Mouse (Mus musculus) neural tube, embryonic 13.5 days (tissue): ENCODE results near the gene Slc35c2. TPM values are rescaled to one million over a fixed set of nuclear protein-coding genes. Genes with fewer than 3 reads are reported as not detected.

Experiments
- ATAC-seq: fragments of 200-750 bp; cut with Nextera tagmentation; 2 replicates; pipeline ENCODE4 v1.8.0; 2017; ENCODE audit warnings: low read depth, mild to moderate bottlenecking, moderate TSS enrichment, moderate library complexity
- H3K27ac ChIP-seq: fragments of 300-500 bp; sonication (generic); replicated peaks from 2 replicates; pipeline ENCODE4 v1.5.1; 2015; ENCODE audit warnings: moderate library complexity, mild to moderate bottlenecking, inconsistent platforms
- H3K27me3 ChIP-seq: fragments of 300-500 bp; sonication (generic); 2 replicates; pipeline ENCODE4 v1.6.1; 2015; ENCODE audit warnings: mild to moderate bottlenecking, inconsistent platforms
- H3K36me3 ChIP-seq: fragments of 300-500 bp; sonication (generic); 2 replicates; pipeline ENCODE4 v1.6.1; 2015; ENCODE audit warnings: mild to moderate bottlenecking, inconsistent platforms
- H3K4me1 ChIP-seq: fragments of 300-500 bp; sonication (generic); replicated peaks from 2 replicates; pipeline ENCODE4 v1.6.1; 2015; ENCODE audit warnings: inconsistent platforms
- H3K4me2 ChIP-seq: fragments of 300-500 bp; sonication (generic); 2 replicates; pipeline ENCODE4 v1.6.1; 2015; ENCODE audit warnings: inconsistent platforms, mild to moderate bottlenecking, moderate library complexity
- H3K4me3 ChIP-seq: fragments of 300-500 bp; sonication (generic); 2 replicates; pipeline ENCODE4 v1.5.1; 2015; ENCODE audit warnings: mild to moderate bottlenecking, inconsistent platforms
- H3K9ac ChIP-seq: fragments of 300-500 bp; sonication (generic); 2 replicates; pipeline ENCODE4 v1.6.1; 2015; ENCODE audit warnings: moderate library complexity, mild to moderate bottlenecking, inconsistent platforms
- H3K9me3 ChIP-seq: fragments of 300-500 bp; sonication (generic); 2 replicates; pipeline ENCODE4 v1.6.1; 2016; ENCODE audit warnings: inconsistent platforms
- WGBS: fragments of 180-500 bp; shearing (Covaris S2); methylation state at CpG from one replicate; pipeline ENCODE4 v1.1.7; 2015; 5-methylcytosine and 5-hydroxymethylcytosine counted together
- polyA plus RNA-seq: library from polyadenylated mRNA; unstranded; fragments of >200 nt; fragmentation: Nextera tagmentation; extraction: Ambion mirVana; gene quantifications from 2 replicates; pipeline ENCODE4 v1.2.1, GENCODE M21; 2015

Slc35c2 gene
- polyA plus RNA-seq, 1 experiment from 2014 or later = 57.3 TPM

- no peak for ATAC-seq
- Histone ChIP-seq H3K4me3 (no peak overlapping the region), H3K27me3 (peaks cover 24% of the 10 kb centered on the region), H3K4me1 (peaks cover 81% of the 10 kb centered on the region), H3K9ac (no peak overlapping the region), H3K9me3 (no peaks in the 10 kb centered on the region), H3K4me2 (no peak overlapping the region), H3K36me3 (no peaks in the 10 kb centered on the region), H3K27ac (peak overlapping the region; percentile 62; the same call in 1 of the 2 replicates)
- WGBS = 89% methylated on average over 22 of the region's 22 CpGs
Measured at GRCm38 (mm10) chr2:165321981-165322735, 34.5 kb upstream of the Slc35c2 start.

- Histone ChIP-seq H3K4me1 (peaks cover 85% of the 10 kb centered on the region), H3K4me3 (no peak overlapping the region), H3K9me3 (no peaks in the 10 kb centered on the region), H3K9ac (no peak overlapping the region), H3K36me3 (no peaks in the 10 kb centered on the region), H3K27ac (peak overlapping the region; percentile 62), H3K4me2 (peak overlapping the region; percentile 14; the same call in 1 of the 2 replicates), H3K27me3 (peaks cover 24% of the 10 kb centered on the region)
- ATAC-seq = no peak
- whole genome bisulfite sequencing = 58% methylated on average over 8 of the region's 8 CpGs
Measured at GRCm38 (mm10) chr2:165321381-165321888, 33.8 kb upstream of the Slc35c2 start.

GRCm38 (mm10) chr2:165320531-165321150 is 33.0 kb upstream of the Slc35c2 start:
- Histone ChIP-seq H3K9ac (no peak overlapping the region), H3K27me3 (peaks cover 25% of the 10 kb centered on the region), H3K4me1 (peaks cover 90% of the 10 kb centered on the region), H3K4me2 (no peak overlapping the region), H3K36me3 (peaks cover 5% of the 10 kb centered on the region), H3K27ac (peak overlapping the region; percentile 62), H3K9me3 (no peaks in the 10 kb centered on the region), H3K4me3 (no peak overlapping the region)
- 77% methylated on average over 12 of the region's 12 CpGs for WGBS
- ATAC-seq = no peak

- no peak for ATAC-seq
- H3K27ac ChIP-seq = peak overlapping the region; percentile 46; the same call in 1 of the 2 replicates
- WGBS = 60% methylated on average over 4 of the region's 4 CpGs
- peaks cover 32% of the 10 kb centered on the region for H3K27me3 ChIP-seq
- peaks cover 85% of the 10 kb centered on the region for H3K4me1 ChIP-seq
- no peak overlapping the region for H3K9ac ChIP-seq
- H3K4me3 ChIP-seq = no peak overlapping the region
- no peak overlapping the region for H3K4me2 ChIP-seq
- no peaks in the 10 kb centered on the region for H3K9me3 ChIP-seq
- H3K36me3 ChIP-seq = peaks cover 17% of the 10 kb centered on the region
Measured at GRCm38 (mm10) chr2:165319503-165319902, 31.8 kb upstream of the Slc35c2 start.

- no peak for ATAC-seq
- peaks cover 33% of the 10 kb centered on the region for H3K27me3 ChIP-seq
Measured at GRCm38 (mm10) chr2:165318941-165319340, 31.3 kb upstream of the Slc35c2 start.

GRCm38 (mm10) chr2:165317621-165318263 is 30.1 kb upstream of the Slc35c2 start:
- H3K9ac ChIP-seq = peak overlapping the region; percentile 70
- no peak overlapping the region for H3K4me3 ChIP-seq
- H3K27ac ChIP-seq = peak overlapping the region; percentile 96
- H3K4me1 ChIP-seq = peaks cover 72% of the 10 kb centered on the region
- ATAC-seq = no peak; the same call in 1 of the 2 replicates
- peak overlapping the region; percentile 22 for H3K4me2 ChIP-seq
- H3K36me3 ChIP-seq = peaks cover 34% of the 10 kb centered on the region
- no peaks in the 10 kb centered on the region for H3K9me3 ChIP-seq
- 50% methylated on average over 16 of the region's 16 CpGs for WGBS
- H3K27me3 ChIP-seq = peaks cover 34% of the 10 kb centered on the region

More at GRCm38 (mm10) chr2:165318941-165319340, 31.3 kb upstream of the Slc35c2 start:
- Histone ChIP-seq H3K9ac (no peak overlapping the region), H3K27ac (peak overlapping the region; percentile 24; the same call in 1 of the 2 replicates), H3K4me2 (no peak overlapping the region), H3K4me3 (no peak overlapping the region), H3K36me3 (peaks cover 22% of the 10 kb centered on the region), H3K4me1 (peaks cover 79% of the 10 kb centered on the region), H3K9me3 (no peaks in the 10 kb centered on the region)
- WGBS = 84% methylated on average over 7 of the region's 7 CpGs

- H3K9ac ChIP-seq = peak overlapping the region; percentile 70
- peak overlapping the region; percentile 96 for H3K27ac ChIP-seq
- H3K4me3 ChIP-seq = no peak overlapping the region
- peaks cover 39% of the 10 kb centered on the region for H3K27me3 ChIP-seq
- peaks cover 42% of the 10 kb centered on the region for H3K36me3 ChIP-seq
- H3K4me1 ChIP-seq = peaks cover 74% of the 10 kb centered on the region
- H3K4me2 ChIP-seq = peak overlapping the region; percentile 22
- peak; percentile 94 for ATAC-seq
- H3K9me3 ChIP-seq = no peaks in the 10 kb centered on the region
- 1% methylated on average over 9 of the region's 9 CpGs for WGBS
Measured at GRCm38 (mm10) chr2:165316837-165317473, 29.3 kb upstream of the Slc35c2 start.

- Histone ChIP-seq H3K4me3 (no peak overlapping the region), H3K4me1 (peaks cover 74% of the 10 kb centered on the region), H3K36me3 (peaks cover 48% of the 10 kb centered on the region), H3K9me3 (no peaks in the 10 kb centered on the region), H3K27ac (peak overlapping the region; percentile 96), H3K9ac (peak overlapping the region; percentile 70), H3K27me3 (peaks cover 35% of the 10 kb centered on the region), H3K4me2 (no peak overlapping the region)
- ATAC-seq = peak; percentile 2; the same call in 1 of the 2 replicates
- 34% methylated on average over 10 of the region's 10 CpGs for WGBS
Measured at GRCm38 (mm10) chr2:165316204-165316603, 28.5 kb upstream of the Slc35c2 start.

GRCm38 (mm10) chr2:165314197-165314596 is 26.5 kb upstream of the Slc35c2 start:
- no peak for ATAC-seq
- H3K4me2 ChIP-seq = no peak overlapping the region
- H3K4me3 ChIP-seq = no peak overlapping the region
- H3K27me3 ChIP-seq = peaks cover 23% of the 10 kb centered on the region
- H3K36me3 ChIP-seq = peaks cover 68% of the 10 kb centered on the region
- WGBS = 90% methylated on average over 8 of the region's 8 CpGs
- no peak overlapping the region for H3K9ac ChIP-seq
- peaks cover 77% of the 10 kb centered on the region for H3K4me1 ChIP-seq
- no peak overlapping the region for H3K27ac ChIP-seq
- H3K9me3 ChIP-seq = no peaks in the 10 kb centered on the region

- H3K36me3 ChIP-seq = peaks cover 86% of the 10 kb centered on the region
Measured at GRCm38 (mm10) chr2:165312381-165312780, 24.7 kb upstream of the Slc35c2 start.

GRCm38 (mm10) chr2:165311577-165311976 is 23.9 kb upstream of the Slc35c2 start:
- Histone ChIP-seq H3K36me3 (peaks cover 94% of the 10 kb centered on the region), H3K27me3 (peaks cover 23% of the 10 kb centered on the region), H3K4me1 (peaks cover 55% of the 10 kb centered on the region), H3K27ac (peak overlapping the region; percentile 62; the same call in 1 of the 2 replicates), H3K4me2 (no peak overlapping the region), H3K9me3 (no peaks in the 10 kb centered on the region), H3K9ac (peak overlapping the region; percentile 49; the same call in 1 of the 2 replicates), H3K4me3 (no peak overlapping the region)
- ATAC-seq = peak; percentile 38; the same call in 1 of the 2 replicates
- 47% methylated on average over 12 of the region's 12 CpGs for WGBS

More at GRCm38 (mm10) chr2:165312381-165312780, 24.7 kb upstream of the Slc35c2 start:
- Histone ChIP-seq H3K9ac (no peak overlapping the region), H3K27me3 (peaks cover 23% of the 10 kb centered on the region), H3K4me1 (peaks cover 63% of the 10 kb centered on the region), H3K27ac (no peak overlapping the region), H3K4me2 (no peak overlapping the region), H3K4me3 (no peak overlapping the region), H3K9me3 (no peaks in the 10 kb centered on the region)
- ATAC-seq = no peak
- WGBS = 64% methylated on average over 7 of the region's 7 CpGs
